Mouse (Mus musculus) forebrain, embryonic 16.5 days (tissue): ENCODE measurements around the gene Fam168b. TPM values are rescaled to one million over a fixed set of nuclear protein-coding genes. Genes with fewer than 3 reads are reported as not detected.

Experiments used
- ATAC-seq: fragments of 200-750 bp; cut with Nextera tagmentation; 2 replicates; pipeline ENCODE4 v1.8.0; 2017; ENCODE audit warnings: mild to moderate bottlenecking, moderate library complexity
- H3K27ac ChIP-seq: fragments of 300-500 bp; sonication (generic); 2 replicates; pipeline ENCODE4 v1.5.1; 2014; ENCODE audit warnings: low read length, control low read depth
- H3K27me3 ChIP-seq: fragments of 300-500 bp; sonication (generic); replicated peaks from 2 replicates; pipeline ENCODE4 v1.6.1; 2014; ENCODE audit warnings: low read length; ENCODE audit not compliant: control insufficient read depth, insufficient read depth
- H3K36me3 ChIP-seq: fragments of 300-500 bp; sonication (generic); 2 replicates; pipeline ENCODE4 v1.6.1; 2014; ENCODE audit not compliant: control insufficient read depth, insufficient read depth
- H3K4me1 ChIP-seq: fragments of 300-500 bp; sonication (generic); replicated peaks from 2 replicates; pipeline ENCODE4 v1.6.1; 2014; ENCODE audit warnings: low read length; ENCODE audit not compliant: control insufficient read depth, insufficient read depth
- H3K4me2 ChIP-seq: fragments of 300-500 bp; sonication (generic); 2 replicates; pipeline ENCODE4 v1.6.1; 2014; ENCODE audit warnings: mild to moderate bottlenecking, low read length, control low read depth
- H3K4me3 ChIP-seq: fragments of 300-500 bp; sonication (generic); replicated peaks from 2 replicates; pipeline ENCODE4 v1.5.1; 2014; ENCODE audit warnings: mild to moderate bottlenecking, low read length, control low read depth
- H3K9ac ChIP-seq: fragments of 300-500 bp; sonication (generic); replicated peaks from 2 replicates; pipeline ENCODE4 v1.6.1; 2014; ENCODE audit warnings: low read depth, low read length, control low read depth
- H3K9me3 ChIP-seq: fragments of 300-500 bp; sonication (generic); 2 replicates; pipeline ENCODE4 v1.6.1; 2016; ENCODE audit warnings: low read length; ENCODE audit not compliant: control insufficient read depth
- WGBS: fragments of 180-500 bp; shearing (Covaris S2); extraction: QIAGEN DNeasy Blood & Tissue Kit; methylation state at CpG from one replicate; pipeline ENCODE4 v1.1.7; 2014; 5-methylcytosine and 5-hydroxymethylcytosine counted together
- polyA plus RNA-seq: library from polyadenylated mRNA; unstranded; fragments of >200 nt; fragmentation: Nextera tagmentation; extraction: Ambion mirVana; gene quantifications from 2 replicates; pipeline ENCODE4 v1.2.1, GENCODE M21; 2015

Gene Fam168b
- 161 and 186 TPM in 2 replicates for polyA plus RNA-seq

GRCm38 (mm10) chr1:34842887-34843618 is at the start of gene Fam168b:
Gene Fam168b, minus strand, starts transcription at chr1:34843065.
- H3K36me3 ChIP-seq, result no peaks in the 10 kb centered on the region
- ATAC-seq, result peak; percentile 94
- peak within 1 kb of the TSS; percentile 93 for H3K9ac ChIP-seq
- peak within 1 kb of the TSS; percentile 93 for H3K4me2 ChIP-seq
- H3K27me3 ChIP-seq, result no peaks in the 10 kb centered on the region
- H3K9me3 ChIP-seq, result no peaks in the 10 kb centered on the region
- peak within 1 kb of the TSS; percentile 91 for H3K4me3 ChIP-seq
- H3K27ac ChIP-seq, result peak within 1 kb of the TSS; percentile 98
- peaks cover 29% of the 10 kb centered on the region for H3K4me1 ChIP-seq
- under 1% methylated on average over 55 of the region's 59 CpGs for WGBS

GRCm38 (mm10) chr1:34892466-34892865 is 49.6 kb upstream of the Fam168b start:
- ATAC-seq, result no peak
- H3K9me3 ChIP-seq, result no peaks in the 10 kb centered on the region
- no peak overlapping the region for H3K9ac ChIP-seq
- 76% methylated on average over 3 of the region's 3 CpGs for WGBS
- no peaks in the 10 kb centered on the region for H3K36me3 ChIP-seq
- no peak overlapping the region for H3K27ac ChIP-seq
- H3K4me3 ChIP-seq, result no peak overlapping the region
- H3K4me1 ChIP-seq, result no peaks in the 10 kb centered on the region
- no peaks in the 10 kb centered on the region for H3K27me3 ChIP-seq
- H3K4me2 ChIP-seq, result no peak overlapping the region

GRCm38 (mm10) chr1:34891559-34892289 is 48.9 kb upstream of the Fam168b start:
- H3K27ac ChIP-seq, result no peak overlapping the region
- no peak overlapping the region for H3K9ac ChIP-seq
- peak; percentile 89 for ATAC-seq
- H3K36me3 ChIP-seq, result no peaks in the 10 kb centered on the region
- no peak overlapping the region for H3K4me3 ChIP-seq
- H3K4me2 ChIP-seq, result no peak overlapping the region
- 62% methylated on average over 14 of the region's 14 CpGs for WGBS
- H3K27me3 ChIP-seq, result no peaks in the 10 kb centered on the region
- no peaks in the 10 kb centered on the region for H3K9me3 ChIP-seq
- H3K4me1 ChIP-seq, result no peaks in the 10 kb centered on the region

- no peak for ATAC-seq
- H3K9me3 ChIP-seq, result 0 out of 2 replicates have a peak, but pooled peaks cover 5% of the 10 kb centered on the region
- H3K27me3 ChIP-seq, result no peaks in the 10 kb centered on the region
- 0 out of 2 replicates have a peak, but pooled peaks cover 2% of the 10 kb centered on the region for H3K36me3 ChIP-seq
- H3K4me1 ChIP-seq, result no peaks in the 10 kb centered on the region
- no peak overlapping the region for H3K9ac ChIP-seq
- no peak overlapping the region for H3K4me2 ChIP-seq
- H3K27ac ChIP-seq, result no peak overlapping the region
- no peak overlapping the region for H3K4me3 ChIP-seq
Measured at GRCm38 (mm10) chr1:34883776-34884175, 40.9 kb upstream of the Fam168b start.

GRCm38 (mm10) chr1:34879611-34880010 is 36.7 kb upstream of the Fam168b start:
- Histone ChIP-seq H3K9me3 (0 out of 2 replicates have a peak, but pooled peaks cover 5% of the 10 kb centered on the region), H3K36me3 (0 out of 2 replicates have a peak, but pooled peaks cover 9% of the 10 kb centered on the region), H3K4me1 (no peaks in the 10 kb centered on the region), H3K4me3 (no peak overlapping the region), H3K27ac (no peak overlapping the region), H3K27me3 (no peaks in the 10 kb centered on the region), H3K9ac (no peak overlapping the region), H3K4me2 (no peak overlapping the region)
- 87% methylated on average over 6 of the region's 6 CpGs for WGBS
- ATAC-seq, result no peak

GRCm38 (mm10) chr1:34873551-34873950 is 30.7 kb upstream of the Fam168b start:
- Histone ChIP-seq H3K4me2 (no peak overlapping the region), H3K9me3 (no peaks in the 10 kb centered on the region), H3K36me3 (peaks cover 24% of the 10 kb centered on the region), H3K27ac (no peak overlapping the region), H3K27me3 (no peaks in the 10 kb centered on the region), H3K4me3 (no peak overlapping the region), H3K4me1 (no peaks in the 10 kb centered on the region), H3K9ac (no peak overlapping the region)
- WGBS, result 95% methylated on average over 5 of the region's 5 CpGs
- ATAC-seq, result no peak

GRCm38 (mm10) chr1:34871170-34871569 is 28.3 kb upstream of the Fam168b start:
- 96% methylated on average over 9 of the region's 9 CpGs for WGBS
- H3K9me3 ChIP-seq, result no peaks in the 10 kb centered on the region
- peaks cover 20% of the 10 kb centered on the region for H3K36me3 ChIP-seq
- no peak overlapping the region for H3K9ac ChIP-seq
- no peak for ATAC-seq
- no peaks in the 10 kb centered on the region for H3K27me3 ChIP-seq
- no peak overlapping the region for H3K4me2 ChIP-seq
- H3K27ac ChIP-seq, result no peak overlapping the region
- H3K4me3 ChIP-seq, result no peak overlapping the region
- H3K4me1 ChIP-seq, result no peaks in the 10 kb centered on the region

- Histone ChIP-seq H3K27me3 (no peaks in the 10 kb centered on the region), H3K36me3 (peaks cover 17% of the 10 kb centered on the region), H3K4me2 (no peak overlapping the region), H3K27ac (no peak overlapping the region), H3K9me3 (no peaks in the 10 kb centered on the region), H3K9ac (no peak overlapping the region), H3K4me3 (no peak overlapping the region), H3K4me1 (no peaks in the 10 kb centered on the region)
- WGBS, result 96% methylated on average over 16 of the region's 16 CpGs
- no peak for ATAC-seq
Measured at GRCm38 (mm10) chr1:34869231-34869630, 26.4 kb upstream of the Fam168b start.

- Histone ChIP-seq H3K9ac (no peak overlapping the region), H3K27me3 (no peaks in the 10 kb centered on the region), H3K4me1 (no peaks in the 10 kb centered on the region), H3K36me3 (peaks cover 22% of the 10 kb centered on the region), H3K4me3 (no peak overlapping the region), H3K4me2 (no peak overlapping the region), H3K27ac (no peak overlapping the region), H3K9me3 (no peaks in the 10 kb centered on the region)
- WGBS, result 92% methylated on average over 8 of the region's 8 CpGs
- ATAC-seq, result no peak
Measured at GRCm38 (mm10) chr1:34868391-34868790, 25.5 kb upstream of the Fam168b start.
